Mouse (Mus musculus): Measurements from ENCODE around the gene Tshz2. TPM values are rescaled to one million over a fixed set of nuclear protein-coding genes. Genes with fewer than 3 reads are reported as not detected.

Gene Tshz2
- polyA plus RNA-seq, 1 experiment from 2014 or later = 22.8 TPM

- peak overlapping the region; percentile 21; the same call in 1 of the 2 replicates for H3K4me2 ChIP-seq (ENCODE audit: low read length)
- 14% methylated on average over 11 of the region's 11 CpGs for WGBS
- H3K4me1 ChIP-seq (ENCODE audit: control insufficient read depth, insufficient read depth, low read length) = peaks cover 55% of the 10 kb centered on the region
Measured at GRCm38 (mm10) chr2:169998878-169999337, 366.1 kb downstream of the Tshz2 start.

GRCm38 (mm10) chr2:170002594-170003504 lies 370.0 kb downstream of the Tshz2 start:
- 25% methylated on average over 25 of the region's 25 CpGs for WGBS
- Histone ChIP-seq H3K27me3 (ENCODE audit: control insufficient read depth, insufficient read depth, low read depth, low read length) (no peaks in the 10 kb centered on the region), H3K4me1 (ENCODE audit: control insufficient read depth, insufficient read depth, low read length) (peaks cover 33% of the 10 kb centered on the region), H3K36me3 (ENCODE audit: control insufficient read depth, insufficient read depth, low read length) (no peaks in the 10 kb centered on the region), H3K27ac (ENCODE audit: low read length) (peak overlapping the region; percentile 81), H3K4me2 (ENCODE audit: low read length) (peak overlapping the region; percentile 41), H3K9me3 (replicated peaks; ENCODE audit: control insufficient read depth, low read length, poor library complexity, severe bottlenecking) (no peaks in the 10 kb centered on the region; the same call in 1 of the 2 replicates), H3K9ac (ENCODE audit: low read depth, low read length) (peak overlapping the region; percentile 46), H3K4me3 (ENCODE audit: low read depth, low read length) (peak overlapping the region; percentile 9; the same call in 1 of the 2 replicates)
- ATAC-seq = peak; percentile 37; the same call in 1 of the 2 replicates

More at GRCm38 (mm10) chr2:169998878-169999337, 366.1 kb downstream of the Tshz2 start:
- Histone ChIP-seq H3K9ac (ENCODE audit: low read depth, low read length) (no peak overlapping the region), H3K27me3 (ENCODE audit: control insufficient read depth, insufficient read depth, low read depth, low read length) (no peaks in the 10 kb centered on the region), H3K4me3 (ENCODE audit: low read depth, low read length) (no peak overlapping the region), H3K9me3 (replicated peaks; ENCODE audit: control insufficient read depth, low read length, poor library complexity, severe bottlenecking) (no peaks in the 10 kb centered on the region), H3K27ac (ENCODE audit: low read length) (peak overlapping the region; percentile 77), H3K36me3 (ENCODE audit: control insufficient read depth, insufficient read depth, low read length) (no peaks in the 10 kb centered on the region)
- ATAC-seq = peak; percentile 59; the same call in 1 of the 2 replicates

GRCm38 (mm10) chr2:170003666-170004065 lies 370.9 kb downstream of the Tshz2 start:
- peak; percentile 20; the same call in 1 of the 2 replicates for ATAC-seq
- peaks cover 25% of the 10 kb centered on the region for H3K4me1 ChIP-seq (ENCODE audit: control insufficient read depth, insufficient read depth, low read length)
- peak overlapping the region; percentile 81 for H3K27ac ChIP-seq (ENCODE audit: low read length)
- no peak overlapping the region for H3K4me3 ChIP-seq (ENCODE audit: low read depth, low read length)
- peak overlapping the region; percentile 46; the same call in 1 of the 2 replicates for H3K9ac ChIP-seq (ENCODE audit: low read depth, low read length)
- H3K9me3 ChIP-seq (replicated peaks; ENCODE audit: control insufficient read depth, low read length, poor library complexity, severe bottlenecking) = no peaks in the 10 kb centered on the region; the same call in 1 of the 2 replicates
- no peaks in the 10 kb centered on the region for H3K36me3 ChIP-seq (ENCODE audit: control insufficient read depth, insufficient read depth, low read length)
- H3K4me2 ChIP-seq (ENCODE audit: low read length) = peak overlapping the region; percentile 41
- H3K27me3 ChIP-seq (ENCODE audit: control insufficient read depth, insufficient read depth, low read depth, low read length) = no peaks in the 10 kb centered on the region
- 30% methylated on average over 8 of the region's 8 CpGs for WGBS

- Histone ChIP-seq H3K27me3 (ENCODE audit: control insufficient read depth, insufficient read depth, low read depth, low read length) (no peaks in the 10 kb centered on the region), H3K4me3 (ENCODE audit: low read depth, low read length) (no peak overlapping the region), H3K4me2 (ENCODE audit: low read length) (no peak overlapping the region), H3K27ac (ENCODE audit: low read length) (no peak overlapping the region), H3K36me3 (ENCODE audit: control insufficient read depth, insufficient read depth, low read length) (no peaks in the 10 kb centered on the region), H3K9ac (ENCODE audit: low read depth, low read length) (no peak overlapping the region), H3K4me1 (ENCODE audit: control insufficient read depth, insufficient read depth, low read length) (peaks cover 31% of the 10 kb centered on the region), H3K9me3 (replicated peaks; ENCODE audit: control insufficient read depth, low read length, poor library complexity, severe bottlenecking) (no peaks in the 10 kb centered on the region; the same call in 1 of the 2 replicates)
- WGBS = 59% methylated on average over 8 of the region's 8 CpGs
- no peak for ATAC-seq
Measured at GRCm38 (mm10) chr2:170006829-170007228, 374.0 kb downstream of the Tshz2 start.

- H3K27ac ChIP-seq (ENCODE audit: low read length) = no peak overlapping the region
- H3K4me1 ChIP-seq (ENCODE audit: control insufficient read depth, insufficient read depth, low read length) = peaks cover 33% of the 10 kb centered on the region
- no peak overlapping the region for H3K4me3 ChIP-seq (ENCODE audit: low read depth, low read length)
- WGBS = 78% methylated on average over 6 of the region's 6 CpGs
- H3K9ac ChIP-seq (ENCODE audit: low read depth, low read length) = no peak overlapping the region
- H3K36me3 ChIP-seq (ENCODE audit: control insufficient read depth, insufficient read depth, low read length) = no peaks in the 10 kb centered on the region
- no peaks in the 10 kb centered on the region for H3K27me3 ChIP-seq (ENCODE audit: control insufficient read depth, insufficient read depth, low read depth, low read length)
- ATAC-seq = no peak
- H3K9me3 ChIP-seq (replicated peaks; ENCODE audit: control insufficient read depth, low read length, poor library complexity, severe bottlenecking) = no peaks in the 10 kb centered on the region; the same call in 1 of the 2 replicates
- H3K4me2 ChIP-seq (ENCODE audit: low read length) = no peak overlapping the region
Measured at GRCm38 (mm10) chr2:170007426-170007958, 374.7 kb downstream of the Tshz2 start.

GRCm38 (mm10) chr2:170009729-170010128 lies 376.9 kb downstream of the Tshz2 start:
- Histone ChIP-seq H3K27ac (ENCODE audit: low read length) (peak overlapping the region; percentile 68), H3K36me3 (ENCODE audit: control insufficient read depth, insufficient read depth, low read length) (no peaks in the 10 kb centered on the region), H3K4me1 (ENCODE audit: control insufficient read depth, insufficient read depth, low read length) (peaks cover 21% of the 10 kb centered on the region), H3K4me2 (ENCODE audit: low read length) (peak overlapping the region; percentile 47), H3K9me3 (replicated peaks; ENCODE audit: control insufficient read depth, low read length, poor library complexity, severe bottlenecking) (no peaks in the 10 kb centered on the region; the same call in 1 of the 2 replicates), H3K9ac (ENCODE audit: low read depth, low read length) (no peak overlapping the region), H3K27me3 (ENCODE audit: control insufficient read depth, insufficient read depth, low read depth, low read length) (no peaks in the 10 kb centered on the region), H3K4me3 (ENCODE audit: low read depth, low read length) (peak overlapping the region; percentile 12)
- WGBS = 11% methylated on average over 11 of the region's 11 CpGs
- peak; percentile 73 for ATAC-seq

GRCm38 (mm10) chr2:170011858-170012257 lies 379.0 kb downstream of the Tshz2 start:
- 0 out of 2 replicates have a peak overlapping the region, but pooled peaks have one; percentile 25 for H3K27ac ChIP-seq (ENCODE audit: low read length)
- 24% methylated on average over 8 of the region's 8 CpGs for WGBS
- no peak for ATAC-seq

GRCm38 (mm10) chr2:170017302-170017701 lies 384.5 kb downstream of the Tshz2 start:
- no peaks in the 10 kb centered on the region for H3K36me3 ChIP-seq (ENCODE audit: control insufficient read depth, insufficient read depth, low read length)
- H3K4me3 ChIP-seq (ENCODE audit: low read depth, low read length) = no peak overlapping the region
- no peaks in the 10 kb centered on the region for H3K9me3 ChIP-seq (replicated peaks; ENCODE audit: control insufficient read depth, low read length, poor library complexity, severe bottlenecking)
- no peak overlapping the region for H3K9ac ChIP-seq (ENCODE audit: low read depth, low read length)
- no peak for ATAC-seq
- no peak overlapping the region for H3K27ac ChIP-seq (ENCODE audit: low read length)
- WGBS = 27% methylated on average over 6 of the region's 6 CpGs
- H3K4me2 ChIP-seq (ENCODE audit: low read length) = no peak overlapping the region
- H3K27me3 ChIP-seq (ENCODE audit: control insufficient read depth, insufficient read depth, low read depth, low read length) = no peaks in the 10 kb centered on the region
- peaks cover 6% of the 10 kb centered on the region; the same call in 1 of the 2 replicates for H3K4me1 ChIP-seq (ENCODE audit: control insufficient read depth, insufficient read depth, low read length)

More at GRCm38 (mm10) chr2:170011858-170012257, 379.0 kb downstream of the Tshz2 start:
- Histone ChIP-seq H3K4me3 (ENCODE audit: low read depth, low read length) (no peak overlapping the region), H3K27me3 (ENCODE audit: control insufficient read depth, insufficient read depth, low read depth, low read length) (no peaks in the 10 kb centered on the region), H3K4me1 (ENCODE audit: control insufficient read depth, insufficient read depth, low read length) (peaks cover 21% of the 10 kb centered on the region), H3K9ac (ENCODE audit: low read depth, low read length) (no peak overlapping the region), H3K9me3 (replicated peaks; ENCODE audit: control insufficient read depth, low read length, poor library complexity, severe bottlenecking) (no peaks in the 10 kb centered on the region), H3K36me3 (ENCODE audit: control insufficient read depth, insufficient read depth, low read length) (no peaks in the 10 kb centered on the region), H3K4me2 (ENCODE audit: low read length) (no peak overlapping the region)
